Mouse (Mus musculus) heart, embryonic 10.5 days (tissue): ENCODE results near the gene Zbtb18. TPM values are rescaled to one million over a fixed set of nuclear protein-coding genes. Genes with fewer than 3 reads are reported as not detected.

Experiments used
- DNase-seq: peaks from one replicate; pipeline ENCODE4 v3.0.0-alpha.2; 2017; ENCODE audit warnings: low spot score
- H3K27ac ChIP-seq: fragments of 300-500 bp; sonication (generic); 2 replicates; pipeline ENCODE4 v1.5.1; 2016; ENCODE audit warnings: mild to moderate bottlenecking
- H3K27me3 ChIP-seq: fragments of 300-500 bp; sonication (generic); 2 replicates; pipeline ENCODE4 v1.6.1; 2016; ENCODE audit warnings: mild to moderate bottlenecking; ENCODE audit not compliant: poor library complexity, insufficient read depth, severe bottlenecking
- H3K36me3 ChIP-seq: fragments of 300-500 bp; sonication (generic); 2 replicates; pipeline ENCODE4 v1.6.1; 2016; ENCODE audit warnings: mild to moderate bottlenecking, moderate library complexity
- H3K4me1 ChIP-seq: fragments of 300-500 bp; sonication (generic); 2 replicates; pipeline ENCODE4 v1.6.1; 2016; ENCODE audit warnings: mild to moderate bottlenecking
- H3K4me3 ChIP-seq: fragments of 300-500 bp; sonication (generic); 2 replicates; pipeline ENCODE4 v1.5.1; 2016; ENCODE audit warnings: mild to moderate bottlenecking, moderate library complexity
- H3K9me3 ChIP-seq: fragments of 300-500 bp; sonication (generic); 2 replicates; pipeline ENCODE4 v1.6.1; 2016; ENCODE audit warnings: mild to moderate bottlenecking, moderate library complexity
- WGBS: fragments of 180-500 bp; shearing (Covaris S2); methylation state at CpG from one replicate; pipeline ENCODE4 v1.1.7; 2016; 5-methylcytosine and 5-hydroxymethylcytosine counted together
- polyA plus RNA-seq: library from polyadenylated mRNA; unstranded; fragments of >200 nt; fragmentation: Nextera tagmentation; extraction: Ambion mirVana; gene quantifications from 2 replicates; pipeline ENCODE4 v1.2.1, GENCODE M21; 2016

Zbtb18 gene
- polyA plus RNA-seq, 1 experiment from 2014 or later = 1.6 TPM

DNA sequence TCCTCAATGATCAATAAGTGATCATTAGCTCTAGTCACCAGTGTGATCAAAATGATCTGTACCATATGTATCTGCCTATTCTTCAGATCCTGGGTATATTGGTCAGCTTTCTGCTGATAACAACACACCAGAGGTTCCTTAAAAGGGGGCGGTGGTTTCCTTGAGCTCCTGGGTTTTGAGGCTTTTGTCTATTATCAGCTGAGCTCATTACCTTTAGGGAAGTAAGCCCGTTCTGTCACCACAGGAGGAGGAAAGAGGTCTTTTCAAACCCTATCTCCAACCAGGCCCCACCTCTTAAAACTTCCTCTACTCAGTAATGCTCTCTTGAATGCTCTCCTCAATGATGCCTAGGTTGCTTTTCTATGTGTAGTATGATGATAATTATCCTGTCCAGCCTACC is 28.8 kb downstream of the Zbtb18 start:
- no peak for DNase-seq
- no peaks in the 10 kb centered on the region for H3K9me3 ChIP-seq
- H3K27ac ChIP-seq = no peak overlapping the region
- H3K4me1 ChIP-seq = no peaks in the 10 kb centered on the region
- no peaks in the 10 kb centered on the region for H3K27me3 ChIP-seq
- H3K36me3 ChIP-seq = no peaks in the 10 kb centered on the region
- no peak overlapping the region for H3K4me3 ChIP-seq
- WGBS = 38% methylated on average over 2 of the region's 2 CpGs

- H3K36me3 ChIP-seq = no peaks in the 10 kb centered on the region
- no peak overlapping the region for H3K4me3 ChIP-seq
- no peaks in the 10 kb centered on the region for H3K9me3 ChIP-seq
- no peak overlapping the region for H3K27ac ChIP-seq
- WGBS = 77% methylated on average over 13 of the region's 13 CpGs
- H3K27me3 ChIP-seq = no peaks in the 10 kb centered on the region
- DNase-seq = no peak
- no peaks in the 10 kb centered on the region for H3K4me1 ChIP-seq
Observed at GRCm38 (mm10) chr1:177475542-177476197, 33.5 kb downstream of the Zbtb18 start.

DNA sequence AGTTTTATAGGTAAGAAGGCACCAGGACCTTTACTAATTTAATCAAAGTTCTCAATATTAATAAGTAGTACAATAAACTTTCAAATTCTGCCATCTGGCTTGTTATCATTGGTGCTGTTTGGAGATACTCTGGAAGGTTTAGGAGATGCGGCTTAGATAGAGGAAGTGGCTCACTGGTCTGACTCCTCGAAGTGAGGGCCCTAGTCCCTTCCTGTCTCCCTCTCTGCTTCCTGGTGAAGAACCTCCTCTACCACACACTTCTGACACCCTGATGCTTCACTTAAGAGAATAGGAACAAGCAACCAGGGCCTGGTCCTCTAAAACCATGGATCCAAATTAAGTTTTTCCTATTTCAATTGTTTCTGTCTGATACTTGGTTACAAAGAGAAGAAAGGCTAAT is 36.4 kb downstream of the Zbtb18 start:
- DNase-seq = no peak
- H3K9me3 ChIP-seq = no peaks in the 10 kb centered on the region
- no peaks in the 10 kb centered on the region for H3K36me3 ChIP-seq
- 67% methylated on average over 2 of the region's 2 CpGs for WGBS
- H3K27ac ChIP-seq = no peak overlapping the region
- H3K4me1 ChIP-seq = no peaks in the 10 kb centered on the region
- no peaks in the 10 kb centered on the region for H3K27me3 ChIP-seq
- no peak overlapping the region for H3K4me3 ChIP-seq

GRCm38 (mm10) chr1:177479356-177480004 is 37.3 kb downstream of the Zbtb18 start:
- 56% methylated on average over 10 of the region's 10 CpGs for WGBS
- DNase-seq = no peak
- no peak overlapping the region for H3K4me3 ChIP-seq

GRCm38 (mm10) chr1:177483612-177484011 is 41.5 kb downstream of the Zbtb18 start:
- Histone ChIP-seq H3K4me1 (peaks cover 3% of the 10 kb centered on the region; the same call in 1 of the 2 replicates), H3K27ac (no peak overlapping the region), H3K9me3 (no peaks in the 10 kb centered on the region), H3K36me3 (no peaks in the 10 kb centered on the region), H3K4me3 (no peak overlapping the region), H3K27me3 (0 out of 2 replicates have a peak, but pooled peaks cover 7% of the 10 kb centered on the region)
- WGBS = 88% methylated on average over 2 of the region's 2 CpGs
- DNase-seq = no peak

More at GRCm38 (mm10) chr1:177479356-177480004, 37.3 kb downstream of the Zbtb18 start:
- Histone ChIP-seq H3K27ac (no peak overlapping the region), H3K9me3 (no peaks in the 10 kb centered on the region), H3K36me3 (no peaks in the 10 kb centered on the region), H3K4me1 (no peaks in the 10 kb centered on the region), H3K27me3 (0 out of 2 replicates have a peak, but pooled peaks cover 3% of the 10 kb centered on the region)

DNA sequence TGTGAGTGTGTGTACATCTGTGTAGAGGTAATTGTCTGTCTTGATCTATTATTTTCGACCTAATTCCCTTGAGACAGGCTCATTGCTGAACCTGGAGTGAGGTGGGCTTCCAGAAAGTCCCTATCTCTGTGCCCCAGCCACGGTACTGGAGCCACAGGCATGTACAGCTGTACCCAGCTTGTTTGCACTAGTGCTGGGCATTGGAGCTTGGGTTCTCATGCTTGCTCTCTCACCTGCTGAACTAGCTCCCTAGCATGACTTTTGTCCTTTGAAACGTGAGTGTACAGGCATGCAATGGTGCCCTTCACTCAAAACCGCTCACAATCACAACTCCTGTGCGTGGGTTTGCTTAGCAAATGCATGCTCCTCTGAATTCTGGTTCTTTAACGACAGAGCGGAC is 42.1 kb downstream of the Zbtb18 start:
- no peak overlapping the region for H3K4me3 ChIP-seq
- no peaks in the 10 kb centered on the region for H3K36me3 ChIP-seq
- 77% methylated on average over 7 of the region's 7 CpGs for WGBS
- H3K4me1 ChIP-seq = peaks cover 3% of the 10 kb centered on the region; the same call in 1 of the 2 replicates
- no peak for DNase-seq
- 0 out of 2 replicates have a peak, but pooled peaks cover 7% of the 10 kb centered on the region for H3K27me3 ChIP-seq
- H3K27ac ChIP-seq = no peak overlapping the region
- H3K9me3 ChIP-seq = no peaks in the 10 kb centered on the region

DNA sequence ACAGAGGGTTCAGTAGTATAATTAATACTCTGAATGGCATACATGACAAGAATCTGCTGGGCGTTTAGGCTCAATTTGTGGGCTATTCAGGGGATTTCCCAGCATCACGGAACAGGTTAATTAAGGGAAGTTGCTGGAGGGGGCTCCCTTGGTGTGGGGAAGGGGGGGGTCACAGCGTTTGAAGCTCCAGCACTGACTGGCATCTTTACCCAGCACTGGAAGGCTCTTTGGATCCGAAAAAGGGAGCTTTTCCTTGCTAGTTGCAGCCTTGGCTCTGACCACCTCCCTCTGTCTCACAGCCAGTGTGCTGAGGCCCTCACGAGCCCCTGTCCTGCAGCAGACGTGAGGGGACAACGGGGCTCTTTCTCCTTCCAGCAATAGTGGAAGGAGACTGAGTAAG is 42.5 kb downstream of the Zbtb18 start:
- H3K36me3 ChIP-seq = no peaks in the 10 kb centered on the region
- H3K4me1 ChIP-seq = peaks cover 3% of the 10 kb centered on the region; the same call in 1 of the 2 replicates
- DNase-seq = no peak
- H3K27me3 ChIP-seq = 0 out of 2 replicates have a peak, but pooled peaks cover 7% of the 10 kb centered on the region
- no peak overlapping the region for H3K4me3 ChIP-seq
- 58% methylated on average over 7 of the region's 7 CpGs for WGBS
- no peaks in the 10 kb centered on the region for H3K9me3 ChIP-seq
- no peak overlapping the region for H3K27ac ChIP-seq

DNA sequence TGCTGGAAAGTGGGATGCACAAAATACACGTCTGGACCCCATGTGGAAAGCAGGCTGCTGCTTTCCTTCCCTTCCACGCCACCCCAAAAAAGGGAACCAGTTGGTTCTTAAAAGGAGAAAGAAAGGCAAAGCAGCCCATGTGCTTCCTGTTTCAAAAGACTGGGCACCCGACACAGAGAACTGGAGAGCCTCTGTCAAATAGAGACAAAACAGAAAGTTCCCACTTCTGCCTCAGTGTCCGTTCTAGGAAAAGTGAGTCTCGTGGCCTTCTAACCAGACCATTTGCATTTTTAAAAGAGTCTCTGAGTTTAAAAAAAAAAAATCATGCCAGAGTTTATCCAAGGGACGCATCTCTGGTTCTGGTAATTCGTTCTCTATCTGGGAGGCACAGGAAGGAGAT is 47.7 kb downstream of the Zbtb18 start:
- Histone ChIP-seq H3K4me1 (peaks cover 10% of the 10 kb centered on the region), H3K27me3 (0 out of 2 replicates have a peak, but pooled peaks cover under 1% of the 10 kb centered on the region), H3K27ac (no peak overlapping the region), H3K4me3 (no peak overlapping the region), H3K9me3 (no peaks in the 10 kb centered on the region), H3K36me3 (no peaks in the 10 kb centered on the region)
- DNase-seq = no peak
- 61% methylated on average over 7 of the region's 7 CpGs for WGBS

DNA sequence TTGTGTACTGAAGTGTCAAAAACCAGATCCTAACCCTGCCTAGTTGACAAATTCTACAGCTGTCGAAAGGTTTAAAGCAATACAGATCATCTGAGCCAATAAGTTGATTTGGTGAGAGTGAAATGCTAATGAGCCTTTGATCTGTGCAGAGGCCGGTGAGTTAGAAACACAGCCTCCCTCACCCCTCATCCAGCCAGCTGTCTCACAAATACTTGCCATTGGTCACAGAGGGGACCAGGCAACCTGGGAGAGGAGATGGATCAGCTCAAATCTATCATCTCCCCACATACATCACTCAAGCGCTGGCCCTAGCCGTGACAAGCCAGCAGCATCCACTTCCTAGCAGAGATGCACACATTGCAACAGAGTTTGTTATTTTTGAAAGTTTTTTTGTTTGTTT is 48.7 kb downstream of the Zbtb18 start:
- 57% methylated on average over 4 of the region's 4 CpGs for WGBS
- Histone ChIP-seq H3K4me1 (peaks cover 10% of the 10 kb centered on the region), H3K36me3 (no peaks in the 10 kb centered on the region), H3K9me3 (no peaks in the 10 kb centered on the region), H3K4me3 (no peak overlapping the region), H3K27me3 (no peaks in the 10 kb centered on the region), H3K27ac (no peak overlapping the region)
- no peak for DNase-seq

- H3K27me3 ChIP-seq = no peaks in the 10 kb centered on the region
- no peaks in the 10 kb centered on the region for H3K9me3 ChIP-seq
- no peak overlapping the region for H3K4me3 ChIP-seq
- 61% methylated on average over 8 of the region's 8 CpGs for WGBS
- H3K4me1 ChIP-seq = peaks cover 10% of the 10 kb centered on the region
- no peak for DNase-seq
- H3K27ac ChIP-seq = no peak overlapping the region
- H3K36me3 ChIP-seq = no peaks in the 10 kb centered on the region
Observed at GRCm38 (mm10) chr1:177491280-177491679, 49.1 kb downstream of the Zbtb18 start.

DNA sequence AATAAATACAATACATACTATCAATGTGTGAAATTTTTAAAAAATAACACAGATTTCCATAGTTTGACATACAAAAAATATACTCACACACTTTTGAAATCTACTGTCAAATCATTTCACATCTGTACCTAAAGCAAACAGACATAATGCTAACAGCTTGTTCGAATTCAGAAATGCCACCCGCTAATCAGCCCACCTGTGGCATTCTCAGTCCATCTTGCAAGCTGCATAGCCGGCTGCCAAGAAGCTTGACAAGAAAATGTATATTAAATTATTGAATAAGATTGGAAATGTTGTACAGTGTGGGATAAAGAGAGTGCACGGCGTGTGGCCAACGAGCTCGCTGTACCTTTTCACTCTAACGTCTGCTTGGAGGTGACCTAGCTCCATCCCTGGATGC is 52.2 kb downstream of the Zbtb18 start:
- DNase-seq = no peak

GRCm38 (mm10) chr1:177494913-177495542 is 52.9 kb downstream of the Zbtb18 start:
- Histone ChIP-seq H3K9me3 (no peaks in the 10 kb centered on the region), H3K27ac (no peak overlapping the region), H3K36me3 (no peaks in the 10 kb centered on the region), H3K4me1 (peaks cover 7% of the 10 kb centered on the region), H3K4me3 (no peak overlapping the region), H3K27me3 (no peaks in the 10 kb centered on the region)
- WGBS = 71% methylated on average over 9 of the region's 9 CpGs
- DNase-seq = no peak

More for the DNA sequence above, 52.2 kb downstream of the Zbtb18 start:
- WGBS = 87% methylated on average over 8 of the region's 8 CpGs
- H3K27ac ChIP-seq = no peak overlapping the region
- no peaks in the 10 kb centered on the region for H3K27me3 ChIP-seq
- no peaks in the 10 kb centered on the region for H3K36me3 ChIP-seq
- H3K9me3 ChIP-seq = no peaks in the 10 kb centered on the region
- no peak overlapping the region for H3K4me3 ChIP-seq
- H3K4me1 ChIP-seq = peaks cover 7% of the 10 kb centered on the region
